Mouse (Mus musculus) left cerebral cortex, postnatal 10 days (tissue): Measurements from ENCODE around the gene Gpr150. TPM values are rescaled to one million over a fixed set of nuclear protein-coding genes. Genes with fewer than 3 reads are reported as not detected.

Experiments used
- DNase-seq, 2 experiments: peaks; one replicate each; pipeline ENCODE4 v3.0.0; 2021 to 2022; ENCODE audit warnings: low spot score in 2 of 2, mixed read lengths in 1 of 2; ENCODE audit errors: extremely low spot score in 1 of 2
- intact Hi-C: fragments of 180-260 bp; cut with DNase I; formaldehyde crosslinking; loops from one replicate; pipeline ENCODE4 v1.15.1; 2025
- total RNA-seq, 2 experiments: library from RNA; stranded (reverse); gene quantifications; 2 replicates each; pipeline ENCODE4 v1.2.3; 2021

Gene Gpr150
- 1 to 10 TPM; 2.6 to 2.9 TPM for total RNA-seq

- intact Hi-C loops = no loop called here
- no peak for DNase-seq
Observed at GRCm38 (mm10) chr13:76056896-76057266, at the start of gene Gpr150. Gpr150 (minus strand) TSS chr13:76056996.

DNA sequence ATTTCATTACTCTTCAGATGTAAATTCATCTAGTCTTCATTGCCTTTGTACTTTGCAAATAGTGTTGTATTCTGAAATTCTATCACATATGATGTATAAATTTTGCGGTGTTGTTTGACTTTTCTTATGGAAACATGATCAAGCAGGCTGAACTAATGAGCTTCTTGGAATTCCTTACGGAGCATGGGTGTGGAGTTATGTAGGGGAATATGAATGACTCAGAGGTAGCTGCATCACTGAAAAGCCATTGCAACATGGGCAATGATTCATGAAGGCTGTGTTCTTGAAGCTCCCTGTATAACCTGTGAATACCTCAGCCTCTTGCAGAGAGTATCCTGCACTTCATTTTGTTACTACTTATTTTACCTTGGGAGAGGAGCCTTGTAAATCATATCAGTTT is 45.2 kb upstream of the Gpr150 start:
- intact Hi-C loops = no loop called here
- no peak for DNase-seq

DNA sequence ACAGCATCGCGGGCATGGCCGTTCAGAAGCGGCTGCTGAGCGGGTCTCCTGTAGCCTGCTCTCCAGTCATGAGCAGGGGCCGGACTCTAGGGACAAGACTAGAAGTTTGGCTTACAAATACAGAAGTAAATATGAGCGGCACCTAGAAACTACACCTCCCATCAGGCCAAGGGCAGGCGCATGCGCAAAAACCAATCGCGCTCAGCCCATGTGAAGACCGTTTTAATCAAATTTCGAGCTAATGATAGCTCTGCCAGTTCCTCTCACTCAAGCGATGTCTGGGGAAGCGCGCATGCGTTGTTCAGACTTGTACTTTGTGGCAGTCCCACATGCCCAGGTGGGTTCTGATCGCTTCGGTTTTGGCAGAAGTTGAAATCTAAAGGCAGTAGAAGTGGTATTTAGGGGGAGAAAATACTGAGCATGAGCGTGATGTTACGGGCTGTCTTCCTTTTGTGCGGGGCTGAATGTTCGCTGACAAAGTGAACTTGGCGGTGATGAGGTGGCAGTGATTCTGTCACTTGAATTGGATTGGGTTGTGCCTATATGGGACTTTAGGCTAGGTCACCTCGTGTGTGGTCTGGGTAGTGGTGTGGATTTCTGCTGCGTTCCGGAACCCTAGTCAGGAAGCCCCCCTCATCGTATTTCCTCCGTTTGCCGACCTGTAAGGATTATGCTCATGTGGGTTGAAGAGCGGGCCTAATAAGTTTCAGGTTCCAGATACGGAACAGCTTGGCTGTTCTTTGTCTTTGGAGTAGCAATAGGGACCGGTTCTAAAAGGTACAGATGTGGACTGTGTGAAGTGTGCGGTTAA is 41.9 kb upstream of the Gpr150 start, which contains the start of the genes Arsk and Ttc37:
Gene Arsk (minus strand): TSS at position 168 of the 811 bp plus-strand sequence.
Gene Ttc37 (plus strand): TSS at position 242 of the 811 bp plus-strand sequence.
- intact Hi-C loops = no loop called here
- DNase-seq = peak; percentile 94 to 95

- no peak for DNase-seq
- intact Hi-C loops = no loop called here
Observed at GRCm38 (mm10) chr13:76098116-76098492, 41.3 kb upstream of the Gpr150 start.

DNA sequence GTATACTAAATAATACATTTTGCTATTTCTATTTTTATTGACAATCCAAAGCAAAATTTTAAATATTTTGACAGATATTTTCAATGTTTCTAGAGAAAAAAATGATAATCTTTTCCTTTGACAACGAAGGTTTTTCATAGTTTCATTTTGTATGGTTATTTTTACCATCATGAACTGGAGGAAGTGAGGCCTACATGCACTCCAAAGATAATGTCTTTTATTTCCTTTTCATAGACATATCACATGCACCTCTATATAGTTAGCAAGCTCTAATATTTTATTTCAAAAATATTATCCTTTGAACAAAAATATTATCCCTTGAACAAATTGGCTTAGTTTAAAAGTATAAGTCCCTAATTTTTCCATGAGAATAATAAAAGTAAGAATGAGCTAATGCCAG is 17.5 kb upstream of the Gpr150 start:
- no peak for DNase-seq
- intact Hi-C loops = no loop called here

- intact Hi-C loops = no loop called here
- DNase-seq = no peak
Observed at GRCm38 (mm10) chr13:76064363-76064945, 7.7 kb upstream of the Gpr150 start.

GRCm38 (mm10) chr13:76063548-76063947 is 6.8 kb upstream of the Gpr150 start:
- no peak for DNase-seq
- intact Hi-C loops = no loop called here

- intact Hi-C loops = no loop called here
Observed at GRCm38 (mm10) chr13:76062569-76062968, 5.8 kb upstream of the Gpr150 start.

DNA sequence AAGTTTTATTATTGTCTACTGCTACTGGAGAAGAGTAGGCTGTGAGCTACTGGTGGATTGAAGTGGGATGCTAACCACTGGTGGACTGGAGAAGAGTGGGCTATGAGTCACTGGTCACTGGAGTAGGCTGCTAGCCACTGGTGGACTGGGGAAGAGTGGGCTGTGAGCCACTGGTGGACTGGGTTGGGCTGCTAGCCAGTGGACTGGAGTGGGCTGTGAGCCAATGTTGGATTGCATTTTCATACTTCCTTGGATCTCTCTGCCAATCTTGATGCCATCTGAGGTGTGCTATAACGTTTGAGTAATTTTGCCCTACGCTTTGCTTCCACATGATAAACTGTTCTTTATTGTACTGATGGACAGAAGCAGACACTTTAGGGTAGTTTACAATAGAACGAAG is 5.3 kb upstream of the Gpr150 start:
- no peak for DNase-seq

More at GRCm38 (mm10) chr13:76062569-76062968, 5.8 kb upstream of the Gpr150 start:
- DNase-seq = no peak

DNA sequence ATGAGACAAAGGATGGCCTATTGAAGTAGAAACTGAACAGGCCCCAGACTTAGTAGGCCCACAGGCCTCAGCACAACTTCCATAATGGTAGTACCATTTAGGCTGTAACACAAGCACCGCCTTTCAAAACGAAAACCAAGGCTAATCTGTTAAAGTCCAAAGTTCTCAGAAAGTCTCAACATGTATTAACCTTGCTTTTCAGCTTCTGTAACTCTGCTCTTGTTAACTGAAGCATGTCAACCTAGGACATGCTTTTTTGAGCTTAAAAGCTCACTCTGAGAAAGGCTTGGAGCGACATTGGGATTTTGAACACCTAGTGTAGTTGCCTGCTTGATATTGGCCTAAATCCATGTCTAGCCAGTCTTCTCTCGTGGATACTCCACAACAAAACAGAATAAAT is 2.8 kb upstream of the Gpr150 start:
- no peak for DNase-seq
- intact Hi-C loops = no loop called here

More for the DNA sequence above, 5.3 kb upstream of the Gpr150 start:
- intact Hi-C loops = no loop called here

DNA sequence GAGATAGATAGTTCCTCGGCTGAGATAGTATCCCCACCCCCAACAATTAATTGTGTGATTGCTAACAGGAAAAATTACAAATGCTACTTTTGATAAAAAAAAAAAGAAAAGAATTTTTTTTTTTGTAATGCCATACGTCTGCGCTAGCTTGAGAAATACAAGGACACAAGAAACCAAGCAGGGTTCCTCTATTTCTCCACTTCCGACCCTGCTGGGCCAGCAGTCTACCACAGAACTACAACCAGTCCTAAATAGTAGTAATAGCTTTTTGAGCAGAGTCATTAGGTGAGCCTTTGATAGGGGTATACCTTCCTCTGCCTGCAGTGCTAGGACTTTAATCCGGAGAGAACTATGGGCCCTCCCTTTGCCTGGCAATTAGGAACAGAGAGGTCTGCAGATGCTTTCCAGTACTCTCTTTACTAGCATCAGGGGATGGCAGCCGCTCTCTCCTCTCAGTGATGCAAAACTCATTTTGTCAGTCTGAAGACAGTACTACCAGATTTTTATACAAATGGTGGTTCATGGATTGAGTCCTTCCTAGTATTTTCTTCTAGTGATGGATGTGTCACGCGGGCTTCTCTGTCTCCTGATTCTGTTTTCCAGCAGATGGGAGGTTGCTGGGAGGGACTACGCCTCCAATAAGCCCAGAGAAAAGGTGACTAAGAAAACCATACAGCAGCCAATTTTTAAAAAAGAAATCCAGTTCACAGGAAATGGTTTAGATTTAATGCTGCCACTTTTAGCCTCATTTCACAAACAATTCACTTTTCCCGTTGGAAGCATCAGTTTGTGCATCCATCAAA is 672 bp upstream of the Gpr150 start:
- no peak for DNase-seq
- intact Hi-C loops = no loop called here

DNA sequence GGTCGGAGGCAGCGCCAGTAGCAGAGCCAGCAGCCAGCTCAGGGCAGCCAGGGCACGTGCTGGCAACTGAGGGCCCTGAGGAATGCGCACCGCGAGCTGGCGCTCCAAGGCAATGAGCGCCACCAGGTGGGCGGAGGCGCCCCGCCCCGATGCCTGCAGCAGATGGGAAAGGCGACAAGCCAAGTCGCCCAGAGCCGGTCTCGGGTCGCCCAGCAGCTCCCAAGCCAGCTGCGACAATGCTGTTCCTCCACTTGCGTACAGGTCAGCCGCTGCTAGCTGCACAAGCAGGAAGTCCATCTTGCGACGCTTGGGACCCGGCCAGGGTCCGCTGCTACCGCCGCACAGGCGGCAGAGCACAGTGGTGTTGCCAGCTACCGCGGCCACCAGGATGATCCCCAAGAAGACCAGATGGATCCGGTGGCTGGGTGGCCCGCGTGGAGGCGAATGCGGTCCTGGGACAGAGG is 503 bp downstream of the Gpr150 start:
- DNase-seq = peak; percentile 36 to 80
- intact Hi-C loops = no loop called here

DNA sequence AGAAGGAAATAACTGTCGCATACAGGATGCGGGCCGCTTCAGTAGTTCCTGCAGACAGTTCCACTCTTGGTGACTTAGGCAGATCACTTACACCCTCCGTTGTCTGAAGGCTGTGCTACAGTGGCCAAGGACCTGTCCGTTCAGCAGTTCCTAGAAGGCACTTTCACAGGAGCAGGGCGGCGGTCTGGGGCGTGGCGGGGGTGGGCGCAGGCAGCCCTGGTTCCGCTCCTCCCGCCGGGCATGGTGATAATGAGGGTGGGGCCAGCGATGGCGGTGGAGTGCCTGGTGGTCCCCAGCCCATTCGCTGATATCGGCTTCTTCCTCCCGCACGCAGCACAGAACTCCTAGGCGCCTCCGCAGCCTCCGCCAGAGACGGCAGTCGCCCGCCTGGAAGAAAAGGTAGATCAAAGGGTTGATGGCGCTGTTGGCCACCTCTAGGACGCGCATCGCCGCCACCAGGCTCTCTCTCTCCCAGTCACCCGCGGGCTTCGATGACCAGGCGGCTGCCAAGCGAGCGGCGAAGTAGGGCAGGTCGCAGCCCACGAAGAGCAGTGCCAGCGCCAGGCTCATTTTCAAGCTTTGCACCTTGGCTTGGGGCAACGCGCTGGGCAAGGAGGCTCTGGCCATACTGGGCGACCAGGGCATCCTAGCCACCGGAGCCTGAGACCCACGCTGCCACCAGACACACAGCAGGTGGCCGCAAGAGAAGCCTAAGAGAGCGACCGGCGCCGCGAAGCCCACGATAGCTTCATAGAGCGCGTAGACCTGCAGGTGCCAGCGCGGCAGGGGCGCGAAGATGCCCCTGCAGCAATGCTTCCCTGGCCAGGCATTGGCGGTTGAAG is 1.2 kb downstream of the Gpr150 start:
- intact Hi-C loops = no loop called here
- DNase-seq = peak; percentile 13 to 47

DNA sequence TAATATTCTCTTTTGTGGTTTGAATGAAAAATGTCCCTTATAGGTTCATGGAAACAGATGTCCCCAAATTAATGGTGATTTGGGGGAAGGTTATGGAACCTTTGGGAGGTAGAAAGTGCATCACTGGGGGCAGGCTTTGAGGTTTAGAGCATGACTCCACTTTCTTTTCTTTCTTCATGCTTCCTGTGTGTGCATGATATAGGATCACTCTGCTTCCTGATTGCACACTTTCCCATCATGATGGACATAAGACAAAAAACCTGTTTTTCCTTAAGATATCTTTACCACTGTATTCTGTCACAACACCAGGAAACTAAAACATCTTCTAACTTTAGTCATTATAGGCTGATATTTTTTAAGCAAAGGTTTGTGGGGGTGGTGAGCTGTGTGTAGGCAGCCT is 11.8 kb downstream of the Gpr150 start:
- no peak for DNase-seq
- intact Hi-C loops = no loop called here

GRCm38 (mm10) chr13:76042455-76042854 is 14.3 kb downstream of the Gpr150 start:
- no peak for DNase-seq
- intact Hi-C loops = no loop called here

DNA sequence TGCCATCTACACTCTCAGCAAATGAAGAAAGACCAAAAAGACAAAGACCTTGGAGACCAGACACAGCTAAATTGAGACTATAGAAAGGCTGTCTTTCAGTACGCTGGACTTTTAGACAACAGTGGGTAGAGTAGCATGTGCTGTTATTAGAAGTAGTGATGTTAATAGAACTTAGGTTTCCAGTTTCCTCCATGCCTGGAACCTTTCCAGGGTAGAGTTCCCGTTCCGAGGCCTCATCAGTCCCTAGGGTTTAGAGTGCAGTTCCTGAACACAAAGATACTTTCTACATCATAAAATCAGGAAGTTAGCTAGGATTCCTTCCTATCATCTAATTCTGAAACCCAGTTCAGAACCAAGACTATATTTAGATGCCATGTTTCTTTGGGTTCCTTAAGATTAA is 32.2 kb downstream of the Gpr150 start:
- intact Hi-C loops = loop anchor here (5.0 kb wide), 2 partner anchors 147 to 797 kb away; no protein-coding TSS in a partner anchor
- DNase-seq = no peak

- peak in 1 of 2 experiments; percentile 21 for DNase-seq
- intact Hi-C loops = loop anchor here (5.0 kb wide), 2 partner anchors 144 to 794 kb away; no protein-coding TSS in a partner anchor
Observed at GRCm38 (mm10) chr13:76021782-76022181, 35.0 kb downstream of the Gpr150 start.

DNA sequence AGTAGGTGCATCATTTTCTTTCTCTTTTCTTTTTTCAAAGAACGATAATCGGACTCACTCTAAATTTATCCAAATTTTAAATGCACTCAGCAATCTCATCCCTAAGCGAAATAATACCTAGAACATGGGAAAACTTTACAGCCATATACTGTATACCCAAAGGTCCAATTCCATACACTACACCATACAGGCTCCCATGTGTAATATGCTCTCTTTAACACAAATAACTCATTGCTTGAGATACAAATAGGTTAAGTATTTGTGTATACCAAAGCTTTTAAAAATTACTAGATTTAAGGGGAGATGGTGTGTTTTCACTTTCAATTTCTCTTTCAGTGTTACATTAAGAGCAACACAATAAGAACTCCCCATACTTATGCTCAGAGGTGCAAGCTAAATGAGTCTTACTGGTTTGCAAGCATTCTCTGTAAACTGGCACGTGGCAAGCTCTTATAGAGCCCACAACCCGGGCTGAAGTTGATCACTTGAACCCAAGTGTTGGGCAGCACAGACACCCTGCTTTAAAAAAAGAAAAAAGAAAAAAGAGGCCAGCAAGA is 37.9 kb downstream of the Gpr150 start:
- intact Hi-C loops = loop anchor here (5.0 kb wide), 1 partner anchor 77 kb away; the partner anchor contains the start of gene Rhobtb3
- no peak for DNase-seq
